Mouse (Mus musculus) stomach, embryonic 16.5 days (tissue): ENCODE results near the gene Gm8138. TPM values are rescaled to one million over a fixed set of nuclear protein-coding genes. Genes with fewer than 3 reads are reported as not detected.
"Not testable (repeated sequence)": the region's sequence is repeated elsewhere in the genome, so short reads cannot be mapped to it uniquely, and the experiment has no call there.

Experiments used
- ATAC-seq: fragments of 200-750 bp; cut with Nextera tagmentation; 2 replicates; pipeline ENCODE4 v1.8.0; 2017; ENCODE audit warnings: moderate number of reproducible peaks, moderate TSS enrichment; ENCODE audit not compliant: insufficient read depth, low FRiP score
- H3K27ac ChIP-seq: fragments of 300-500 bp; sonication (generic); 2 replicates; pipeline ENCODE4 v1.5.1; 2014; ENCODE audit warnings: low read length
- H3K27me3 ChIP-seq: fragments of 300-500 bp; sonication (generic); 2 replicates; pipeline ENCODE4 v1.6.1; 2014; ENCODE audit warnings: low read length, control low read depth, mixed read lengths; ENCODE audit not compliant: control insufficient read depth, insufficient read depth
- H3K36me3 ChIP-seq: fragments of 300-500 bp; sonication (generic); 2 replicates; pipeline ENCODE4 v1.6.1; 2014; ENCODE audit warnings: low read length; ENCODE audit not compliant: control insufficient read depth, insufficient read depth
- H3K4me1 ChIP-seq: fragments of 300-500 bp; sonication (generic); 2 replicates; pipeline ENCODE4 v1.6.1; 2014; ENCODE audit warnings: low read length, control low read depth, mixed read lengths; ENCODE audit not compliant: control insufficient read depth, insufficient read depth
- H3K4me2 ChIP-seq: fragments of 300-500 bp; sonication (generic); 2 replicates; pipeline ENCODE4 v1.6.1; 2014; ENCODE audit warnings: low read depth, low read length, mixed read lengths
- H3K4me3 ChIP-seq: fragments of 300-500 bp; sonication (generic); replicated peaks from 2 replicates; pipeline ENCODE4 v1.5.1; 2014; ENCODE audit warnings: mild to moderate bottlenecking, low read length
- H3K9ac ChIP-seq: fragments of 300-500 bp; sonication (generic); 2 replicates; pipeline ENCODE4 v1.6.1; 2014; ENCODE audit warnings: low read length
- H3K9me3 ChIP-seq: fragments of 300-500 bp; sonication (generic); replicated peaks from 2 replicates; pipeline ENCODE4 v1.6.1; 2016; ENCODE audit warnings: low read length, control low read depth; ENCODE audit not compliant: control insufficient read depth
- WGBS: fragments of 180-500 bp; shearing (Covaris S2); extraction: QIAGEN DNeasy Blood & Tissue Kit; methylation state at CpG from one replicate; pipeline ENCODE4 v1.1.7; 2014; 5-methylcytosine and 5-hydroxymethylcytosine counted together
- polyA plus RNA-seq: library from polyadenylated mRNA; unstranded; fragments of >200 nt; fragmentation: Nextera tagmentation; extraction: Ambion mirVana; gene quantifications from 2 replicates; pipeline ENCODE4 v1.2.1, GENCODE M21; 2015

Gm8138 gene
- not detected in 2 replicates for polyA plus RNA-seq

DNA sequence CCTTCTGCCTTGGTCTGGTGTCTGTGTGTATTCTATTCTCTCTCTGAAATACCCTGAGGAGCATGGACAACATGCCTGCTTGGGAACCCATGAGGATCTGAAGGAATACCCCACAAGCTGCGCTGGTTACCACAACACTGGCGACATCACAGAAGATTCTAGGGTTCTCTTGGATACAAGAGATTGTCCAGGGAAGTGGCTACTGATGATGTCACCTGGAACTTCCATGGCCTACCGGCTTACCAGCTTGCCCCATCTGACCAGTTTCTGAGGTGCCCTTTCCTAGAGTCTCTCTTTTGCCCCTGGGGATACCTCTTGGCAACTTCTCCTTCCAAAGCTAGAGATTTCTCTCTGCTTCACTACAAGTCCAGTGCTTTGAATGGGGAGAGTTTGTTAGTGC, at the start of gene Gm8138:
Gm8138 (minus strand) TSS at position 101 of the 400 bp plus-strand sequence.
- H3K9ac ChIP-seq, H3K4me1 ChIP-seq, H3K4me3 ChIP-seq, H3K27ac ChIP-seq, ATAC-seq, H3K9me3 ChIP-seq, H3K36me3 ChIP-seq, H3K4me2 ChIP-seq, H3K27me3 ChIP-seq: not testable (repeated sequence)
- WGBS, result no CpG with 5 or more reads among the region's 3 CpGs

DNA sequence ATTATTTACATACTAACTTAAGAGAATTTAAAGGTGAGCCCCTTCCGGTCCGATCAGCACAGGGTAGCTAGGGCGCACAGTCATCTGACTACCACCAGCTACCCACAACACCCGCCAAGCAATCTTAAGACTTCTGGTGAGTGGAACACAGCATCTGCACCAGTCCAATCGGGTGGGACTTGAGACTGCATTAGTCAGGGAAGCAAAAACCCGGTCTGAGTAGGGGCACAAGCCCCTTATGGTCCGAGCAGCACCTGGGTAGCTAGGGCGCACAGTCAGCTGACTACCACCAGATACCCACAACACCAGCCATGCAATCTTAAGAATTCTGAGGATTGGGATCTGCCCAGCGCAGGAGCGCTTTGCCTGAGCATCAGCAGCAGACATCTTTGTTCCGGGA, 54.4 kb downstream of the Gm8138 start:
- H3K4me1 ChIP-seq, ATAC-seq, H3K27me3 ChIP-seq, H3K27ac ChIP-seq, H3K9ac ChIP-seq, H3K4me2 ChIP-seq, H3K4me3 ChIP-seq, H3K36me3 ChIP-seq, H3K9me3 ChIP-seq: not testable (repeated sequence)
- WGBS, result 85% methylated on average over 11 of the region's 11 CpGs

Other genes starting within 250 kb of the Gm8138 start
- not detected in 2 replicates for gene Gm7233, start 236.5 kb downstream of the Gm8138 start, polyA plus RNA-seq
- not detected in 2 replicates for gene Gm8122, start 181.0 kb downstream of the Gm8138 start, polyA plus RNA-seq
- gene Gm8126, start 157.7 kb downstream of the Gm8138 start, polyA plus RNA-seq, result not detected in 2 replicates
- gene Gm9732, start 141.3 kb downstream of the Gm8138 start, polyA plus RNA-seq, result not detected in 2 replicates
- gene Gm8127, start 122.5 kb downstream of the Gm8138 start, polyA plus RNA-seq, result not detected in 2 replicates
- gene 1700001F09Rik, start 68.5 kb downstream of the Gm8138 start, polyA plus RNA-seq, result not detected in 2 replicates
- not detected in 2 replicates for gene Gm5799, start 127.2 kb upstream of the Gm8138 start, polyA plus RNA-seq
- not detected in 2 replicates for gene Gm17654, start 162.8 kb upstream of the Gm8138 start, polyA plus RNA-seq
- gene Gm10375, start 191.7 kb upstream of the Gm8138 start, polyA plus RNA-seq, result not detected in 2 replicates